31 mouse cellular contexts compared by ENCODE assay signal in genomic region chr1:145968026-145968425, GRCm38 (mm10).
"Had no signal": no experiment of that assay in that cellular context is flagged by ENCODE, and none has a peak within 500 bp of the region (broad histone marks: within the 10 kb centered on the region; RNA-seq: fewer than 3 reads in every experiment).

No protein-coding gene starts in this region.

- H3K27me3 ChIP-seq: limb, embryonic 12.5 days; limb, embryonic 13.5 days; limb, embryonic 15.5 days; liver, embryonic 12.5 days; liver, embryonic 13.5 days; liver, embryonic 15.5 days; lung, embryonic 15.5 days; megakaryocyte, embryonic 14.5 days; midbrain, embryonic 12.5 days; midbrain, embryonic 13.5 days; midbrain, embryonic 15.5 days; neural tube, embryonic 12.5 days had no signal

- H3K9ac ChIP-seq: limb, embryonic 12.5 days; limb, embryonic 13.5 days; limb, embryonic 15.5 days; liver, embryonic 12.5 days; liver, embryonic 13.5 days; liver, embryonic 14.5 days; liver, embryonic 15.5 days; liver, postnatal 0 days; lung, embryonic 14.5 days; lung, embryonic 15.5 days; midbrain, embryonic 12.5 days; midbrain, embryonic 13.5 days; midbrain, embryonic 15.5 days; neural tube, embryonic 12.5 days had no signal

- H3K36me3 ChIP-seq: limb, embryonic 10.5 days; limb, embryonic 12.5 days; limb, embryonic 13.5 days; limb, embryonic 15.5 days; liver, embryonic 12.5 days; liver, embryonic 13.5 days; liver, embryonic 15.5 days; lung, embryonic 15.5 days; midbrain, embryonic 10.5 days; midbrain, embryonic 12.5 days; midbrain, embryonic 13.5 days; midbrain, embryonic 15.5 days; neural tube, embryonic 12.5 days had no signal

- H3K4me1 ChIP-seq: limb, embryonic 10.5 days; limb, embryonic 12.5 days; limb, embryonic 13.5 days; limb, embryonic 15.5 days; liver, embryonic 12.5 days; liver, embryonic 13.5 days; liver, embryonic 15.5 days; lung, embryonic 15.5 days; megakaryocyte, embryonic 14.5 days; midbrain, embryonic 10.5 days; midbrain, embryonic 12.5 days; midbrain, embryonic 13.5 days; midbrain, embryonic 15.5 days; neural tube, embryonic 12.5 days had no signal

- H3K4me3 ChIP-seq: left cerebral cortex, adult 2 months; limb, embryonic 10.5 days; limb, embryonic 12.5 days; limb, embryonic 13.5 days; limb, embryonic 15.5 days; liver, embryonic 12.5 days; liver, embryonic 13.5 days; liver, embryonic 15.5 days; lung, embryonic 15.5 days; megakaryocyte, embryonic 14.5 days; midbrain, embryonic 10.5 days; midbrain, embryonic 12.5 days; midbrain, embryonic 13.5 days; midbrain, embryonic 15.5 days; myocyte; neural tube, embryonic 12.5 days had no signal

- H3K27ac ChIP-seq: left cerebral cortex, adult 2 months; limb, embryonic 10.5 days; limb, embryonic 12.5 days; limb, embryonic 13.5 days; limb, embryonic 15.5 days; liver, embryonic 12.5 days; liver, embryonic 13.5 days; liver, embryonic 14.5 days; liver, embryonic 15.5 days; lung, embryonic 15.5 days; macrophage; midbrain, embryonic 10.5 days; midbrain, embryonic 12.5 days; midbrain, embryonic 13.5 days; midbrain, embryonic 15.5 days; neural tube, embryonic 12.5 days had no signal

- H3K4me2 ChIP-seq: limb, embryonic 12.5 days; limb, embryonic 13.5 days; limb, embryonic 15.5 days; liver, embryonic 11.5 days; liver, embryonic 12.5 days; liver, embryonic 13.5 days; liver, embryonic 15.5 days; lung, embryonic 14.5 days; lung, embryonic 15.5 days; midbrain, embryonic 11.5 days; midbrain, embryonic 12.5 days; midbrain, embryonic 13.5 days; midbrain, embryonic 15.5 days; neural tube, embryonic 12.5 days had no signal

- H3K9me3 ChIP-seq: limb, embryonic 10.5 days; limb, embryonic 12.5 days; limb, embryonic 13.5 days; limb, embryonic 15.5 days; liver, embryonic 12.5 days; liver, embryonic 13.5 days; liver, embryonic 15.5 days; lung, embryonic 15.5 days; megakaryocyte, embryonic 14.5 days; midbrain, embryonic 10.5 days; midbrain, embryonic 12.5 days; midbrain, embryonic 13.5 days; midbrain, embryonic 15.5 days; neural tube, embryonic 12.5 days had no signal

- ATAC-seq: liver, embryonic 12.5 days; liver, postnatal 0 days; midbrain, embryonic 13.5 days; midbrain, embryonic 15.5 days; midbrain, embryonic 16.5 days had no signal

- DNase-seq: left cerebral cortex, postnatal 4 days; liver, embryonic 13.5 days; liver, postnatal 0 days; lung, adult 18-20 months; lung, adult 2 months; lung, embryonic 14.5 days; lung, postnatal 10 days; lung, postnatal 14 days; lung, postnatal 36 days; lung, postnatal 4 days; midbrain, embryonic 14.5 days had no signal
